ENCODE assay signal across 7 mouse cellular contexts in genomic region chr7:83242233-83242632, GRCm38 (mm10).
A peak's percentile ranks its signal among the peaks of the same experiment; 100 is the strongest.
DNase-seq lines count a peak whose midpoint lies in the region; ATAC-seq and TF ChIP-seq lines count a peak whose summit lies in the region.

No protein-coding gene starts in this region.

- no peak overlapping the region for H3K4me2 ChIP-seq in embryonic facial prominence, embryonic 13.5 days
- no peak overlapping the region for H3K4me2 ChIP-seq in kidney, postnatal 0 days (ENCODE audit: low read length)
- no peak overlapping the region for H3K4me2 ChIP-seq in stomach, postnatal 0 days (replicated peaks; ENCODE audit: low read depth)
- H3K4me2 ChIP-seq in midbrain, embryonic 16.5 days (ENCODE audit: low read length), result no peak overlapping the region

- ATAC-seq in embryonic facial prominence, embryonic 13.5 days (ENCODE audit: insufficient number of reproducible peaks, insufficient read depth, low FRiP score, low TSS enrichment, low read depth), result no peak
- ATAC-seq in kidney, postnatal 0 days (replicated peaks; ENCODE audit: low FRiP score, low read depth), result no peak
- no peak for ATAC-seq in stomach, postnatal 0 days (ENCODE audit: low FRiP score, low TSS enrichment)
- ATAC-seq in midbrain, embryonic 16.5 days, result no peak

- TF ChIP-seq CTCF in kidney, postnatal 0 days (IDR thresholded peaks at IDR 0.05; ENCODE audit: low read depth), result no peak
- no peak for TF ChIP-seq CTCF in stomach, postnatal 0 days (IDR thresholded peaks at IDR 0.05; ENCODE audit: low read depth)

- H3K27me3 ChIP-seq in embryonic facial prominence, embryonic 13.5 days, result no peaks in the 10 kb centered on the region
- no peaks in the 10 kb centered on the region for H3K27me3 ChIP-seq in kidney, postnatal 0 days (ENCODE audit: insufficient read depth, low read length)
- no peaks in the 10 kb centered on the region for H3K27me3 ChIP-seq in stomach, postnatal 0 days (ENCODE audit: control insufficient read depth, insufficient read depth, low read length)
- no peaks in the 10 kb centered on the region for H3K27me3 ChIP-seq in midbrain, embryonic 16.5 days (ENCODE audit: control insufficient read depth, insufficient read depth, low read depth, low read length)

- peak overlapping the region; percentile 78 for H3K27ac ChIP-seq in embryonic facial prominence, embryonic 13.5 days
- no peak overlapping the region for H3K27ac ChIP-seq in kidney, postnatal 0 days
- no peak overlapping the region for H3K27ac ChIP-seq in stomach, postnatal 0 days (replicated peaks)
- no peak overlapping the region for H3K27ac ChIP-seq in midbrain, embryonic 16.5 days (ENCODE audit: low read length)

- no peak overlapping the region for H3K4me3 ChIP-seq in embryonic facial prominence, embryonic 13.5 days
- H3K4me3 ChIP-seq in kidney, postnatal 0 days (replicated peaks; ENCODE audit: low read depth, low read length), result no peak overlapping the region
- no peak overlapping the region for H3K4me3 ChIP-seq in stomach, postnatal 0 days (ENCODE audit: low read depth, low read length)
- no peak overlapping the region for H3K4me3 ChIP-seq in midbrain, embryonic 16.5 days (ENCODE audit: low read depth, low read length)

- 29% methylated on average over 3 of the region's 3 CpGs for WGBS in embryonic facial prominence, embryonic 13.5 days
- 51% methylated on average over 3 of the region's 3 CpGs for WGBS in kidney, postnatal 0 days
- WGBS in stomach, postnatal 0 days, result 29% methylated on average over 3 of the region's 3 CpGs
- 61% methylated on average over 3 of the region's 3 CpGs for WGBS in midbrain, embryonic 16.5 days

- no peak for TF ChIP-seq EP300 in stomach, postnatal 0 days (optimal IDR thresholded peaks at IDR 0.05)

- no peak overlapping the region for H3K9ac ChIP-seq in embryonic facial prominence, embryonic 13.5 days
- no peak overlapping the region for H3K9ac ChIP-seq in kidney, postnatal 0 days (ENCODE audit: low read depth, low read length)
- H3K9ac ChIP-seq in stomach, postnatal 0 days (ENCODE audit: low read length), result no peak overlapping the region
- H3K9ac ChIP-seq in midbrain, embryonic 16.5 days (ENCODE audit: low read depth, low read length), result no peak overlapping the region

- H3K9me3 ChIP-seq in embryonic facial prominence, embryonic 13.5 days, result no peaks in the 10 kb centered on the region
- no peaks in the 10 kb centered on the region for H3K9me3 ChIP-seq in kidney, postnatal 0 days (replicated peaks; ENCODE audit: low read length)
- H3K9me3 ChIP-seq in stomach, postnatal 0 days (ENCODE audit: control insufficient read depth, low read length), result no peaks in the 10 kb centered on the region
- H3K9me3 ChIP-seq in midbrain, embryonic 16.5 days (replicated peaks; ENCODE audit: control insufficient read depth, low read length, poor library complexity, severe bottlenecking), result no peaks in the 10 kb centered on the region

- no peaks in the 10 kb centered on the region for H3K36me3 ChIP-seq in embryonic facial prominence, embryonic 13.5 days
- H3K36me3 ChIP-seq in kidney, postnatal 0 days (ENCODE audit: insufficient read depth, low read length), result no peaks in the 10 kb centered on the region
- no peaks in the 10 kb centered on the region for H3K36me3 ChIP-seq in stomach, postnatal 0 days (ENCODE audit: control insufficient read depth, insufficient read depth, low read length)
- H3K36me3 ChIP-seq in midbrain, embryonic 16.5 days (ENCODE audit: control insufficient read depth, insufficient read depth, low read length), result no peaks in the 10 kb centered on the region

- H3K4me1 ChIP-seq in embryonic facial prominence, embryonic 13.5 days, result peaks cover 17% of the 10 kb centered on the region
- no peaks in the 10 kb centered on the region for H3K4me1 ChIP-seq in kidney, postnatal 0 days (replicated peaks; ENCODE audit: insufficient read depth, low read length)
- no peaks in the 10 kb centered on the region for H3K4me1 ChIP-seq in stomach, postnatal 0 days (replicated peaks; ENCODE audit: control insufficient read depth, insufficient read depth)
- H3K4me1 ChIP-seq in midbrain, embryonic 16.5 days (ENCODE audit: control insufficient read depth, insufficient read depth, low read length), result 0 out of 2 replicates have a peak, but pooled peaks cover 2% of the 10 kb centered on the region

- peak; percentile 16 for DNase-seq in Muller cell, postnatal 12 days (ENCODE audit: inconsistent ontology term)
- DNase-seq in adrenal gland, postnatal 10 days, result peak; percentile 14
- DNase-seq in kidney, postnatal 0 days (ENCODE audit: low spot score), result peak; percentile 38
- no peak for DNase-seq in thymus, postnatal 0 days (ENCODE audit: low spot score)
- no peak for DNase-seq in stomach, postnatal 0 days (ENCODE audit: low spot score)

Comparison
In these comparisons a context has a peak if more than half of its experiments do, and no peak if none do; other contexts are left out.
1. DNase-seq: peak in Muller cell, postnatal 12 days (single experiment), adrenal gland, postnatal 10 days (single experiment) and kidney, postnatal 0 days (single experiment); none in thymus, postnatal 0 days (single experiment) and stomach, postnatal 0 days (single experiment).